14 mouse cellular contexts compared by ENCODE assay signal in the genomic region with DNA sequence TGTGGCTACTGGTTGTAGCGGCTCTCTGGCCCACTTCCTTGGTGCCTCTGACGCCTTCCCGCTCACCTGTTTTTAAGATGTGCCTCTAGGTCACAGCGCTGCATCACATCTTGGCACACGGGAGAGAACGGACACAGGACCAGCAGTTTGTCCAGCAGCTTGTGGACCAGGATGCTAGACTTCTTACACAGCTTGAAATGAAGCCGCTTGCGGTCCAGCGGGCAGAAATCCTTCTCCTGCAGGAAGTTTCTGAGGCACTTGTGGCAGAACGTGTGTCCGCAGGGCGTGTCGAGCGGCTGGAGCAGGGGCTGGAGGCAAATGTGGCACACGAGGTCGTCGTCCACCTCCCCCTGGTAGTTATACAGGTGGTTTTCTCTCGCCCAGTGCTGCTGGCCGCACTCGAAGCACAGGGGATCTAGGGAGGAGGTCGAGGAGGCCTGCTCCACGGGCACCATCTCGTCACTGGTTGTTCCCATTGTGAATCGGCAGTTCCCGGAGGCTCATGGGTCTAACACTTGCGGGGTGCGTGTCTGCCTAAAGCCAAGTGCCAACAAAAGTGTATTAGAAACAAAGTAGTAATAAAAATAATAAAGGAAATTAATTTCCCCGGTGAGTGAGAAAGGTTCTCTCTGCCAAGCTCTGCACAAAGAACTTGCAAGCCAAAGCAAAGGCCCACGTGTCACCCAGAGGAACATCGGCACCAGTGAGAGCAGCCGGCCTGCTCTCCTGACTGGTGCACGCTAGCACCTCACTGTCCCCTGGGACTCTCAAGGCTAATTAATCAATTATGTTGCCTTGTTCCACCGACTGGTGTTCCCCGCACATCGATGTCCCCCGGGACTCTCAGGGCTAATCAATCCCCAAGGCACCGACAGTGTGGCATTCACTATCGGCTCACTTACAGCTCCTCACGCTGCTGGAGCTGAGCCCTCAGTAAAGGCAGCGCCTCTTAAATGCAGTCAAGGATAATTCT. TPM values are rescaled to one million over a fixed set of nuclear protein-coding genes. Genes with fewer than 3 reads are reported as not detected.
DNase-seq lines count a peak whose midpoint lies in the region; ATAC-seq lines count a peak whose summit lies in the region.
"Had no signal": no experiment of that assay in that cellular context is flagged by ENCODE, and none has a peak within 500 bp of the region (broad histone marks: within the 10 kb centered on the region; RNA-seq: fewer than 3 reads in every experiment).

No protein-coding gene starts in this region.

- no peak overlapping the region for H3K4me3 ChIP-seq in forebrain, embryonic 12.5 days (replicated peaks)
- no peak overlapping the region for H3K4me3 ChIP-seq in forebrain, embryonic 16.5 days (replicated peaks; ENCODE audit: low read length)
- no peak overlapping the region for H3K4me3 ChIP-seq in midbrain, embryonic 14.5 days (replicated peaks; ENCODE audit: low read depth, low read length)
- H3K4me3 ChIP-seq in midbrain, embryonic 11.5 days (ENCODE audit: low read depth, low read length): no peak overlapping the region
- H3K4me3 ChIP-seq in hindbrain, embryonic 15.5 days: no peak overlapping the region

- H3K36me3 ChIP-seq in forebrain, embryonic 12.5 days (replicated peaks): no peaks in the 10 kb centered on the region
- no peaks in the 10 kb centered on the region for H3K36me3 ChIP-seq in forebrain, embryonic 16.5 days (ENCODE audit: control insufficient read depth, insufficient read depth)
- H3K36me3 ChIP-seq in midbrain, embryonic 14.5 days (ENCODE audit: control insufficient read depth, insufficient read depth, low read length): no peaks in the 10 kb centered on the region
- no peaks in the 10 kb centered on the region for H3K36me3 ChIP-seq in midbrain, embryonic 11.5 days (ENCODE audit: control insufficient read depth, insufficient read depth, low read length)
- no peaks in the 10 kb centered on the region for H3K36me3 ChIP-seq in hindbrain, embryonic 15.5 days

- peak; percentile 61 for DNase-seq in midbrain, embryonic 14.5 days
- no peak for DNase-seq in midbrain, embryonic 11.5 days (ENCODE audit: low spot score, missing footprints)
- peak; percentile 59 for DNase-seq in retina, embryonic 14.5 days (ENCODE audit: low spot score)
- DNase-seq in heart, postnatal 4 days: no peak
- no peak for DNase-seq in left cerebral cortex, adult 9 months (ENCODE audit: low spot score in 2 of 2)
- DNase-seq: adrenal gland, adult 8-10 months; gastrocnemius, postnatal 36 days; heart, postnatal 10 days; kidney, adult 9 months had no signal

- peak; percentile 53; the same call in 1 of the 2 replicates for ATAC-seq in forebrain, embryonic 12.5 days (ENCODE audit: low FRiP score)
- ATAC-seq in forebrain, embryonic 16.5 days: no peak
- no peak for ATAC-seq in midbrain, embryonic 14.5 days (ENCODE audit: low FRiP score, low TSS enrichment)
- ATAC-seq in midbrain, embryonic 11.5 days (ENCODE audit: low FRiP score): no peak
- ATAC-seq in hindbrain, embryonic 15.5 days (ENCODE audit: low FRiP score, low read depth): peak; percentile 50
- ATAC-seq: Patski had no signal

- no peaks in the 10 kb centered on the region; the same call in 1 of the 2 replicates for H3K27me3 ChIP-seq in forebrain, embryonic 12.5 days
- H3K27me3 ChIP-seq in forebrain, embryonic 16.5 days (replicated peaks; ENCODE audit: control insufficient read depth, insufficient read depth, low read length): no peaks in the 10 kb centered on the region
- no peaks in the 10 kb centered on the region for H3K27me3 ChIP-seq in midbrain, embryonic 14.5 days (ENCODE audit: control insufficient read depth, insufficient read depth, low read length)
- no peaks in the 10 kb centered on the region for H3K27me3 ChIP-seq in midbrain, embryonic 11.5 days (ENCODE audit: control insufficient read depth, insufficient read depth, low read length)
- H3K27me3 ChIP-seq in hindbrain, embryonic 15.5 days: no peaks in the 10 kb centered on the region
- H3K27me3 ChIP-seq: Patski had no signal

- peaks cover 36% of the 10 kb centered on the region for H3K4me1 ChIP-seq in forebrain, embryonic 12.5 days
- peaks cover 24% of the 10 kb centered on the region for H3K4me1 ChIP-seq in forebrain, embryonic 16.5 days (replicated peaks; ENCODE audit: control insufficient read depth, insufficient read depth, low read length)
- 0 out of 2 replicates have a peak, but pooled peaks cover 3% of the 10 kb centered on the region for H3K4me1 ChIP-seq in midbrain, embryonic 14.5 days (ENCODE audit: control insufficient read depth, insufficient read depth, low read length)
- no peaks in the 10 kb centered on the region for H3K4me1 ChIP-seq in midbrain, embryonic 11.5 days (ENCODE audit: control insufficient read depth, insufficient read depth, low read length)
- peaks cover 21% of the 10 kb centered on the region for H3K4me1 ChIP-seq in hindbrain, embryonic 15.5 days (replicated peaks)

- no peak overlapping the region for H3K27ac ChIP-seq in forebrain, embryonic 12.5 days
- H3K27ac ChIP-seq in forebrain, embryonic 16.5 days (ENCODE audit: low read length): no peak overlapping the region
- H3K27ac ChIP-seq in midbrain, embryonic 14.5 days (replicated peaks; ENCODE audit: low read depth, low read length): 0 out of 2 replicates have a peak overlapping the region, but pooled peaks have one; percentile 8
- H3K27ac ChIP-seq in midbrain, embryonic 11.5 days (ENCODE audit: low read depth, low read length): no peak overlapping the region
- H3K27ac ChIP-seq in hindbrain, embryonic 15.5 days (replicated peaks): no peak overlapping the region

- H3K4me2 ChIP-seq in forebrain, embryonic 12.5 days: no peak overlapping the region
- H3K4me2 ChIP-seq in forebrain, embryonic 16.5 days (ENCODE audit: low read length): no peak overlapping the region
- H3K4me2 ChIP-seq in midbrain, embryonic 14.5 days (ENCODE audit: low read length): no peak overlapping the region
- H3K4me2 ChIP-seq in midbrain, embryonic 11.5 days: no peak overlapping the region
- no peak overlapping the region for H3K4me2 ChIP-seq in hindbrain, embryonic 15.5 days
- H3K4me2 ChIP-seq: lung, embryonic 14.5 days had no signal

- whole genome bisulfite sequencing in forebrain, embryonic 12.5 days: 75% methylated on average over 40 of the region's 40 CpGs
- WGBS in forebrain, embryonic 16.5 days: 69% methylated on average over 40 of the region's 40 CpGs
- WGBS in midbrain, embryonic 14.5 days: 77% methylated on average over 40 of the region's 40 CpGs
- WGBS in midbrain, embryonic 11.5 days: 85% methylated on average over 40 of the region's 40 CpGs
- WGBS in hindbrain, embryonic 15.5 days: 61% methylated on average over 40 of the region's 40 CpGs

- no peaks in the 10 kb centered on the region for H3K9me3 ChIP-seq in forebrain, embryonic 12.5 days
- H3K9me3 ChIP-seq in forebrain, embryonic 16.5 days (ENCODE audit: control insufficient read depth, low read length): no peaks in the 10 kb centered on the region
- H3K9me3 ChIP-seq in midbrain, embryonic 14.5 days (ENCODE audit: control insufficient read depth, low read length): no peaks in the 10 kb centered on the region
- H3K9me3 ChIP-seq in midbrain, embryonic 11.5 days (ENCODE audit: control insufficient read depth, low read length): no peaks in the 10 kb centered on the region
- no peaks in the 10 kb centered on the region for H3K9me3 ChIP-seq in hindbrain, embryonic 15.5 days

- no peak overlapping the region for H3K9ac ChIP-seq in forebrain, embryonic 12.5 days
- no peak overlapping the region for H3K9ac ChIP-seq in forebrain, embryonic 16.5 days (replicated peaks; ENCODE audit: low read depth, low read length)
- peak overlapping the region; percentile 23; the same call in 1 of the 2 replicates for H3K9ac ChIP-seq in midbrain, embryonic 14.5 days (replicated peaks; ENCODE audit: low read length)
- H3K9ac ChIP-seq in midbrain, embryonic 11.5 days (ENCODE audit: low read length): no peak overlapping the region
- no peak overlapping the region for H3K9ac ChIP-seq in hindbrain, embryonic 15.5 days
- H3K9ac ChIP-seq: lung, embryonic 14.5 days had no signal

RNA-seq across cellular contexts. Expression of gene Lnx2, which starts 34.1 kb away (rescaled TPM):
- 7.4 and 7.7 TPM in 2 replicates for polyA plus RNA-seq in forebrain, embryonic 12.5 days (2016; fragmentation: Nextera tagmentation; extraction: Ambion mirVana)
- polyA plus RNA-seq in forebrain, embryonic 16.5 days (2015; fragmentation: Nextera tagmentation; extraction: Ambion mirVana): 12.8 and 14.3 TPM in 2 replicates
- 4.1 and 5.2 TPM in 2 replicates for polyA plus RNA-seq in midbrain, embryonic 14.5 days (2014; fragmentation: Nextera tagmentation; extraction: Ambion mirVana)
- polyA plus RNA-seq in midbrain, embryonic 11.5 days (2014; fragmentation: Nextera tagmentation; extraction: Ambion mirVana): 8.1 and 8.9 TPM in 2 replicates
- 4.5 and 6.5 TPM in 2 replicates for polyA plus RNA-seq in hindbrain, embryonic 15.5 days (2015; fragmentation: Nextera tagmentation; extraction: Ambion mirVana)
- total RNA-seq in heart, postnatal 4 days (2021): 10 to 100 TPM; 16.5 to 16.6 TPM

RNA-seq across cellular contexts. Expression of gene Polr1d, which starts 34.6 kb away (rescaled TPM):
- 96.9 and 99.6 TPM in 2 replicates for polyA plus RNA-seq in forebrain, embryonic 12.5 days (2016; fragmentation: Nextera tagmentation; extraction: Ambion mirVana)
- 107 and 115 TPM in 2 replicates for polyA plus RNA-seq in forebrain, embryonic 16.5 days (2015; fragmentation: Nextera tagmentation; extraction: Ambion mirVana)
- polyA plus RNA-seq in midbrain, embryonic 14.5 days (2014; fragmentation: Nextera tagmentation; extraction: Ambion mirVana): 102 and 107 TPM in 2 replicates
- 111 and 120 TPM in 2 replicates for polyA plus RNA-seq in midbrain, embryonic 11.5 days (2014; fragmentation: Nextera tagmentation; extraction: Ambion mirVana)
- 97.8 and 104 TPM in 2 replicates for polyA plus RNA-seq in hindbrain, embryonic 15.5 days (2015; fragmentation: Nextera tagmentation; extraction: Ambion mirVana)
- total RNA-seq in heart, postnatal 4 days (2021): 10 to 100 TPM; 78.1 to 81.6 TPM

Comparison
In these comparisons a context has a peak if more than half of its experiments do, and no peak if none do; other contexts are left out.
1. ATAC-seq: peak in forebrain, embryonic 12.5 days (single experiment) and hindbrain, embryonic 15.5 days (single experiment); none in forebrain, embryonic 16.5 days (single experiment), midbrain, embryonic 14.5 days (single experiment) and midbrain, embryonic 11.5 days (single experiment).
2. DNase-seq: peak in midbrain, embryonic 14.5 days (single experiment) and retina, embryonic 14.5 days (single experiment); none in midbrain, embryonic 11.5 days (single experiment), heart, postnatal 4 days (single experiment) and left cerebral cortex, adult 9 months (0 of 2).